Mouse (Mus musculus): ENCODE data around the gene Odc1. TPM values are rescaled to one million over a fixed set of nuclear protein-coding genes. Genes with fewer than 3 reads are reported as not detected.

The Odc1 gene
- polyA plus RNA-seq, 1 experiment = 642 TPM

- no peak overlapping the region for H3K27ac ChIP-seq (ENCODE audit: control insufficient read depth, insufficient read depth, low read depth, low read length, poor library complexity)
- no peak for TF ChIP-seq CTCF (IDR thresholded peaks at IDR 0.05; ENCODE audit: control insufficient read depth, insufficient read depth, low read length)
- no peak for TF ChIP-seq POLR2A (IDR thresholded peaks at IDR 0.05; ENCODE audit: borderline replicate concordance, control insufficient read depth, low read depth, low read length)
- no peaks in the 10 kb centered on the region for H3K4me1 ChIP-seq (ENCODE audit: control insufficient read depth, insufficient read depth, low read length)
- H3K4me3 ChIP-seq (replicated peaks; ENCODE audit: control insufficient read depth, low read depth, low read length) = no peak overlapping the region
- 61% methylated on average over 1 of the region's 1 CpGs for WGBS
Observed at GRCm38 (mm10) chr12:17566046-17566408, 21.4 kb downstream of the Odc1 start.

- no peaks in the 10 kb centered on the region for H3K4me1 ChIP-seq (ENCODE audit: control insufficient read depth, insufficient read depth, low read length)
- H3K4me3 ChIP-seq (replicated peaks; ENCODE audit: control insufficient read depth, low read depth, low read length) = no peak overlapping the region
- no peak overlapping the region for H3K27ac ChIP-seq (ENCODE audit: control insufficient read depth, insufficient read depth, low read depth, low read length, poor library complexity)
- TF ChIP-seq CTCF (IDR thresholded peaks at IDR 0.05; ENCODE audit: control insufficient read depth, insufficient read depth, low read length) = no peak
- no peak for TF ChIP-seq POLR2A (IDR thresholded peaks at IDR 0.05; ENCODE audit: borderline replicate concordance, control insufficient read depth, low read depth, low read length)
- WGBS = 43% methylated on average over 10 of the region's 10 CpGs
Observed at GRCm38 (mm10) chr12:17568564-17568963, 24.0 kb downstream of the Odc1 start.

- Histone ChIP-seq H3K4me3 (replicated peaks; ENCODE audit: control insufficient read depth, low read depth, low read length) (no peak overlapping the region), H3K4me1 (ENCODE audit: control insufficient read depth, insufficient read depth, low read length) (no peaks in the 10 kb centered on the region), H3K27ac (ENCODE audit: control insufficient read depth, insufficient read depth, low read depth, low read length, poor library complexity) (no peak overlapping the region)
- TF ChIP-seq POLR2A (IDR thresholded peaks at IDR 0.05; ENCODE audit: borderline replicate concordance, control insufficient read depth, low read depth, low read length) (no peak), CTCF (IDR thresholded peaks at IDR 0.05; ENCODE audit: control insufficient read depth, insufficient read depth, low read length) (no peak)
- WGBS = 69% methylated on average over 4 of the region's 4 CpGs
Observed at GRCm38 (mm10) chr12:17574591-17574990, 30.0 kb downstream of the Odc1 start.

GRCm38 (mm10) chr12:17575156-17575910, 30.7 kb downstream of the Odc1 start:
- 68% methylated on average over 5 of the region's 5 CpGs for WGBS
- no peak for TF ChIP-seq CTCF (IDR thresholded peaks at IDR 0.05; ENCODE audit: control insufficient read depth, insufficient read depth, low read length)
- no peak for TF ChIP-seq POLR2A (IDR thresholded peaks at IDR 0.05; ENCODE audit: borderline replicate concordance, control insufficient read depth, low read depth, low read length)
- Histone ChIP-seq H3K4me3 (replicated peaks; ENCODE audit: control insufficient read depth, low read depth, low read length) (no peak overlapping the region), H3K4me1 (ENCODE audit: control insufficient read depth, insufficient read depth, low read length) (no peaks in the 10 kb centered on the region), H3K27ac (ENCODE audit: control insufficient read depth, insufficient read depth, low read depth, low read length, poor library complexity) (no peak overlapping the region)

- TF ChIP-seq CTCF (IDR thresholded peaks at IDR 0.05; ENCODE audit: control insufficient read depth, insufficient read depth, low read length) = no peak
- no peak for TF ChIP-seq POLR2A (IDR thresholded peaks at IDR 0.05; ENCODE audit: borderline replicate concordance, control insufficient read depth, low read depth, low read length)
- 21% methylated on average over 6 of the region's 6 CpGs for WGBS
- Histone ChIP-seq H3K4me1 (ENCODE audit: control insufficient read depth, insufficient read depth, low read length) (no peaks in the 10 kb centered on the region), H3K4me3 (replicated peaks; ENCODE audit: control insufficient read depth, low read depth, low read length) (no peak overlapping the region), H3K27ac (ENCODE audit: control insufficient read depth, insufficient read depth, low read depth, low read length, poor library complexity) (no peak overlapping the region)
Observed at GRCm38 (mm10) chr12:17576041-17576440, 31.4 kb downstream of the Odc1 start.

- H3K4me3 ChIP-seq (replicated peaks; ENCODE audit: control insufficient read depth, low read depth, low read length) = no peak overlapping the region
- H3K27ac ChIP-seq (ENCODE audit: control insufficient read depth, insufficient read depth, low read depth, low read length, poor library complexity) = no peak overlapping the region
- TF ChIP-seq CTCF (IDR thresholded peaks at IDR 0.05; ENCODE audit: control insufficient read depth, insufficient read depth, low read length) = no peak
- no peak for TF ChIP-seq POLR2A (IDR thresholded peaks at IDR 0.05; ENCODE audit: borderline replicate concordance, control insufficient read depth, low read depth, low read length)
- H3K4me1 ChIP-seq (ENCODE audit: control insufficient read depth, insufficient read depth, low read length) = no peaks in the 10 kb centered on the region
- WGBS = 35% methylated on average over 4 of the region's 4 CpGs
Observed at GRCm38 (mm10) chr12:17578601-17579000, 34.0 kb downstream of the Odc1 start.

- no peak overlapping the region for H3K4me3 ChIP-seq (replicated peaks; ENCODE audit: control insufficient read depth, low read depth, low read length)
- WGBS = 69% methylated on average over 6 of the region's 6 CpGs
- H3K4me1 ChIP-seq (ENCODE audit: control insufficient read depth, insufficient read depth, low read length) = no peaks in the 10 kb centered on the region
- TF ChIP-seq CTCF (IDR thresholded peaks at IDR 0.05; ENCODE audit: control insufficient read depth, insufficient read depth, low read length) = no peak
- TF ChIP-seq POLR2A (IDR thresholded peaks at IDR 0.05; ENCODE audit: borderline replicate concordance, control insufficient read depth, low read depth, low read length) = no peak
- no peak overlapping the region for H3K27ac ChIP-seq (ENCODE audit: control insufficient read depth, insufficient read depth, low read depth, low read length, poor library complexity)
Observed at GRCm38 (mm10) chr12:17581001-17581400, 36.4 kb downstream of the Odc1 start.

- Histone ChIP-seq H3K4me3 (replicated peaks; ENCODE audit: control insufficient read depth, low read depth, low read length) (no peak overlapping the region), H3K4me1 (ENCODE audit: control insufficient read depth, insufficient read depth, low read length) (no peaks in the 10 kb centered on the region), H3K27ac (ENCODE audit: control insufficient read depth, insufficient read depth, low read depth, low read length, poor library complexity) (no peak overlapping the region)
- 91% methylated on average over 4 of the region's 4 CpGs for WGBS
- no peak for TF ChIP-seq POLR2A (IDR thresholded peaks at IDR 0.05; ENCODE audit: borderline replicate concordance, control insufficient read depth, low read depth, low read length)
- no peak for TF ChIP-seq CTCF (IDR thresholded peaks at IDR 0.05; ENCODE audit: control insufficient read depth, insufficient read depth, low read length)
Observed at GRCm38 (mm10) chr12:17582406-17582805, 37.8 kb downstream of the Odc1 start.
